Mouse (Mus musculus): ENCODE results near the gene Tyw3. TPM values are rescaled to one million over a fixed set of nuclear protein-coding genes. Genes with fewer than 3 reads are reported as not detected.

The Tyw3 gene
- polyA plus RNA-seq, 1 experiment from 2014 or later = 7.9 TPM

DNA sequence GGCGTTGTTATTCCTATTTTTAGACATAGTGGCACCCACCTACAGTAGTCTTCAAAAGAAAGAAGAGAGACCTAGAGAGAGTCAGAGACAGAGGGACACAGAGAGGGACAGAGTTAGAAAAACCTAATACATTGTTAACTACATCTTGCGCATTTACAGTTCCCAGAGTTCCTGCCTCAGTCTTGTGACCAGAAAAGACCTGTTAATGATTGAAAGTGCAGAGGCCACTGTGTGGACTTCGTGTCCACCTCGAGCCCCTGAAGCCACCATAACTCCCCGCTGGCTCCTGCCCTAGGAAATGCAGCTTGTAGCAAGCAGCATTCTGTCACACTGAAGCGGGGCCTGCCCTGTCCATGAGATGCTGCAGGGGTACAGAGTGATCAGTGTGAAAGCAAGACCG, 657 bp upstream of the Tyw3 start:
- ChIA-PET POLR2A (interaction anchor here (0.6 kb wide), 3 partner anchors 70 to 1150 kb away, joined by 3 to 5 read pairs (median 5); no protein-coding TSS in a partner anchor), CTCF (interaction anchor here (0.9 to 2.3 kb wide), 7 partner anchors 9 to 49 kb away, joined by 3 to 16 read pairs (median 4); no protein-coding TSS in a partner anchor)
- ATAC-seq = peak; percentile 22
- no peak for TF ChIP-seq CTCF (IDR thresholded peaks at IDR 0.05)
- in situ Hi-C loops (cut with MboI; ENCODE audit: low pct_unique_long_range_greater_than_20kb) = loop anchor here (10.0 kb wide), 1 partner anchor 497 kb away; the partner anchor contains the start of genes Fpgt and Lrriq3
- DNase-seq (ENCODE audit: low read depth, low spot score) = no peak
- no peaks in the 10 kb centered on the region for H3K27me3 ChIP-seq

- H3K27me3 ChIP-seq = no peaks in the 10 kb centered on the region
- ATAC-seq (peak; percentile 92), DNase-seq (ENCODE audit: low read depth, low spot score) (peak; percentile 79)
- ChIA-PET POLR2A (no interaction called here), CTCF (interaction anchor here (0.9 to 2.3 kb wide), 12 partner anchors 9 to 542 kb away, joined by 3 to 19 read pairs (median 4); partner anchors contain the start of genes Fpgt and Lrriq3)
- no peak for TF ChIP-seq CTCF (IDR thresholded peaks at IDR 0.05)
- in situ Hi-C loops (cut with MboI; ENCODE audit: low pct_unique_long_range_greater_than_20kb) = loop anchor here (10.0 kb wide), 1 partner anchor 498 kb away; the partner anchor contains the start of genes Fpgt and Lrriq3
These were observed 393 bp downstream of the Tyw3 start, which contains the start of gene Cryz for GRCm38 (mm10) chr3:154596488-154596933. TSS of gene Cryz (plus strand) at chr3:154596711.

DNA sequence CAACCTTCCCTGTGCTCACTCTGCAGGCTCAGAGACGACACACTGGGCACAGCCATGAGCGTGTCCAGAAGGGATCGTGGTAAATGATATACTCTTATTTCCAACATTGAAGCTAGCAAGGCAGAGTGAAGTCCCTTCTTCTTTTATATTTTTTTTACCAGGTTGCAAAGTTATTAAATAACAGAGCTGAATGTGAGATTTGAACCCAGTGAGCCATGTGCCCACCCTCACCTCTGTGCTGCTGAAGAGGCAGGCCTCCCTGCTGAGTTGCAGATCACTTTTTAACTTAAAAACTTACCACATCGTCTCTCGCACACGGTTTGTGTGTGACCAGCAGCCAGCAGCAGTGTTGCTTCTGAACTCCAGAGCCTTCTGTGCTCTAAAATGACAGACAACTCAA, 2.7 kb downstream of the Tyw3 start:
- DNase-seq (ENCODE audit: low read depth, low spot score) (no peak), ATAC-seq (no peak)
- H3K27me3 ChIP-seq = no peaks in the 10 kb centered on the region
- in situ Hi-C loops (cut with MboI; ENCODE audit: low pct_unique_long_range_greater_than_20kb) = loop anchor here (10.0 kb wide), 1 partner anchor 501 kb away; the partner anchor contains the start of genes Fpgt and Lrriq3
- no peak for TF ChIP-seq CTCF (IDR thresholded peaks at IDR 0.05)
- ChIA-PET POLR2A (no interaction called here), CTCF (interaction anchor here (0.8 kb wide), 1 partner anchor 635 kb away, joined by 3 read pairs; no protein-coding TSS in a partner anchor)

DNA sequence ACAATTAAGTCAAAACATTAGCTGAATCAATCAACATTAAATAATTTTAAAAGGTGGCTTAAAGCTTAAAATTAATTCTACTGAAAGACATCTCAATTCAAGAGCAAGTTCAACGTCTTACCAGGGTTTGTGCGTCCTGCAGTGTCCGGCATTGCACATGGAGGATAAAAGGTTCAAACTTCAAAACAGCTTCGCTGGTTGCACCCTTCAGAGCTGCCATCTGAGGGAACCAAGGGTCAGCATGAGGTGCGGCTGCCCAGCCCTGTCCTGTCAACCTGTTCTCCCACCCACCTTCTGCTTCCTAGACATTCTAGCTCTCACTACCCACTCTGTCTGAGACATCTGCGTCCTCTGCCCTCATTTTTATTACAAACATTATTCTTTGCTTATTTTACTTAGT, 3.3 kb downstream of the Tyw3 start:
- in situ Hi-C loops (cut with MboI; ENCODE audit: low pct_unique_long_range_greater_than_20kb) = loop anchor here (10.0 kb wide), 1 partner anchor 501 kb away; the partner anchor contains the start of genes Fpgt and Lrriq3
- no peaks in the 10 kb centered on the region for H3K27me3 ChIP-seq
- POLR2A ChIA-PET = no interaction called here
- no peak for DNase-seq (ENCODE audit: low read depth, low spot score)
- ATAC-seq = no peak
- CTCF ChIA-PET = interaction anchor here (1.3 to 4.0 kb wide), 2 partner anchors 22 to 324 kb away, joined by 4 to 15 read pairs; no protein-coding TSS in a partner anchor
- no peak for TF ChIP-seq CTCF (IDR thresholded peaks at IDR 0.05)

- ATAC-seq (no peak), DNase-seq (ENCODE audit: low read depth, low spot score) (no peak)
- H3K27me3 ChIP-seq = no peaks in the 10 kb centered on the region
- no peak for TF ChIP-seq CTCF (IDR thresholded peaks at IDR 0.05)
- ChIA-PET CTCF (interaction anchor here (0.8 to 4.0 kb wide), 2 partner anchors 8 to 20 kb away, joined by 3 to 15 read pairs; no protein-coding TSS in a partner anchor), POLR2A (no interaction called here)
- in situ Hi-C loops (cut with MboI; ENCODE audit: low pct_unique_long_range_greater_than_20kb) = loop anchor here (10.0 kb wide), 1 partner anchor 503 kb away; the partner anchor contains the start of genes Fpgt and Lrriq3
These were observed 5.3 kb downstream of the Tyw3 start for GRCm38 (mm10) chr3:154591621-154592020.

GRCm38 (mm10) chr3:154590971-154591370, 5.9 kb downstream of the Tyw3 start:
- DNase-seq (ENCODE audit: low read depth, low spot score) = no peak
- no peaks in the 10 kb centered on the region for H3K27me3 ChIP-seq
- ChIA-PET CTCF (interaction anchor here (0.8 to 4.0 kb wide), 3 partner anchors 8 to 19 kb away, joined by 3 to 15 read pairs (median 3); no protein-coding TSS in a partner anchor), POLR2A (no interaction called here)
- no peak for TF ChIP-seq CTCF (IDR thresholded peaks at IDR 0.05)
- no peak for ATAC-seq
- in situ Hi-C loops (cut with MboI; ENCODE audit: low pct_unique_long_range_greater_than_20kb) = loop anchor here (10.0 kb wide), 1 partner anchor 504 kb away; the partner anchor contains the start of genes Fpgt and Lrriq3

DNA sequence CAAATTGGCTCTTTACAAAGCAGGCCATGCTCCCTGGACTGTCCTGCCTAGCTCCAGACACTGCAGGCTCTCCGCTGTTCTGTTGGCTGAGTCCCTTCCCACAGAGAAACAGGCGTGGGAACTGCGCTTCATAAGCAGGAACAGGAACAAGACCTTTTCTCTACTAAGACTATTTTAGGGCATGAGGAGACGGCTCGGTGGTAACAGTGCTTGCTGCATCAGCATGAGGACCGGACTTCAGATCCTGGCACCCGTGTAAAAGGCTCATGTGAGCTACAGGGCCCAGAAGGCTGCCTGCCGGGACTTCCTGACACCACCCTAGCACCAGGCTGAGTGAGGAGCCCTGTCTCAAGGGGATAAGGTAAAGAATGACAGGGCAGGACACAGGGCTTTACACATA, 12.6 kb downstream of the Tyw3 start:
- TF ChIP-seq CTCF (IDR thresholded peaks at IDR 0.05) = no peak
- ChIA-PET CTCF (interaction anchor here (2.6 kb wide), 1 partner anchor 12 kb away, joined by 8 read pairs; the partner anchor contains the start of genes Cryz and Tyw3), POLR2A (no interaction called here)
- ATAC-seq (no peak), DNase-seq (ENCODE audit: low read depth, low spot score) (no peak)
- no peaks in the 10 kb centered on the region for H3K27me3 ChIP-seq
- in situ Hi-C loops (cut with MboI; ENCODE audit: low pct_unique_long_range_greater_than_20kb) = no loop called here

- ATAC-seq (no peak), DNase-seq (ENCODE audit: low read depth, low spot score) (no peak)
- ChIA-PET CTCF (interaction anchor here (1.1 kb wide), 1 partner anchor 7 kb away, joined by 3 read pairs; no protein-coding TSS in a partner anchor), POLR2A (no interaction called here)
- in situ Hi-C loops (cut with MboI; ENCODE audit: low pct_unique_long_range_greater_than_20kb) = loop anchor here (10.0 kb wide), 1 partner anchor 623 kb away; no protein-coding TSS in a partner anchor
- no peak for TF ChIP-seq CTCF (IDR thresholded peaks at IDR 0.05)
- H3K27me3 ChIP-seq = no peaks in the 10 kb centered on the region
These were observed 19.0 kb downstream of the Tyw3 start for GRCm38 (mm10) chr3:154577895-154578294.

GRCm38 (mm10) chr3:154573666-154574065, 23.2 kb downstream of the Tyw3 start:
- DNase-seq (ENCODE audit: low read depth, low spot score) = no peak
- no peak for TF ChIP-seq CTCF (IDR thresholded peaks at IDR 0.05)
- H3K27me3 ChIP-seq = peaks cover 21% of the 10 kb centered on the region
- CTCF ChIA-PET = interaction anchor here (1.8 to 3.4 kb wide), 4 partner anchors 18 to 305 kb away, joined by 4 to 34 read pairs (median 10); no protein-coding TSS in a partner anchor
- POLR2A ChIA-PET = no interaction called here
- no peak for ATAC-seq
- in situ Hi-C loops (cut with MboI; ENCODE audit: low pct_unique_long_range_greater_than_20kb) = loop anchor here (5.0 to 10.0 kb wide), 2 partner anchors 301 to 619 kb away; no protein-coding TSS in a partner anchor

DNA sequence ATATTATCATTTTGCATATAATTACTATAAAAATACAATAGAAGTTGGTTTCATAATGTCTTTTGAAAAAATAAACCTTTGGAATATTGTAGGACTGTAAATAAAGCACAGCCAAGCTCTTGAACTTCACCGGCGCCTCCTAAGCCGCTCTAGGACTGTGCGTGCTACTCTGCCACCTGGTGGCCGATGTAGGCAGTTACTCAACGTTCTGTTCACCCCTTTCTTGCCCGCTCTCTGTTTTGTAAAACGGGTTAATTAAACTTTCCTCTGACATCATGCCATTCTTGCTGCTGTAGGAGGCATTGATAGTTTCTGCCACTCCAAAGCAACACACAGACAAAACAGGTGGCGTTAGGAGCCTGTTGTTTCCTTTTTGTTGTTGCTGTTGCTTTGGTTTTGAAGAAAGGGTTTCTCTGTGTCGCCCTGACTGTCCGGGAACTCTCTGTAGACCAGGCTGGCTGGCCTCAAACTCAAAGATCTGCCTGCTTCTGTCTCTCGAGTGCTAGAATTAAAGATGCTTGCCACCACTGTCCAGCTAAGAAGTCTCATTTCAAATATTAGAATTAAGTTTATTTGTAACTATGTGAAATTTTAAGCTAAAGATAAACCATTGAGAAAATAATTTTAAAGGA, 24.4 kb downstream of the Tyw3 start:
- POLR2A ChIA-PET = no interaction called here
- no peak for DNase-seq (ENCODE audit: low read depth, low spot score)
- peak; percentile 88 for ATAC-seq
- TF ChIP-seq CTCF (IDR thresholded peaks at IDR 0.05) = peak; percentile 92
- in situ Hi-C loops (cut with MboI; ENCODE audit: low pct_unique_long_range_greater_than_20kb) = loop anchor here (5.0 to 10.0 kb wide), 2 partner anchors 300 to 618 kb away; no protein-coding TSS in a partner anchor
- CTCF ChIA-PET = interaction anchor here (0.5 to 3.4 kb wide), 20 partner anchors 9 to 427 kb away, joined by 3 to 34 read pairs (median 3); no protein-coding TSS in a partner anchor
- peaks cover 23% of the 10 kb centered on the region for H3K27me3 ChIP-seq
